Mouse (Mus musculus) E14TG2a.4 (cell line): Measurements from ENCODE around the gene Nol11.

Experiments used
- H3K27me3 ChIP-seq: 2 replicates; pipeline ENCODE4 v1.6.1; 2014; ENCODE audit warnings: low read length, control low read depth; ENCODE audit not compliant: insufficient read depth
- H3K36me3 ChIP-seq: 2 replicates; pipeline ENCODE4 v1.6.1; 2014; ENCODE audit warnings: low read length, control low read depth; ENCODE audit not compliant: insufficient read depth
- H3K4me1 ChIP-seq: replicated peaks from 2 replicates; pipeline ENCODE4 v1.6.1; 2014; ENCODE audit warnings: low read depth, low read length, control low read depth
- H3K4me3 ChIP-seq: replicated peaks from 2 replicates; pipeline ENCODE4 v1.5.1; 2014; ENCODE audit warnings: mild to moderate bottlenecking, low read length
- H3K9me3 ChIP-seq: 2 replicates; pipeline ENCODE4 v1.6.1; 2014; ENCODE audit warnings: low read length, control low read depth
- CTCF ChIP-seq: conservative IDR thresholded peaks from 2 replicates; pipeline ENCODE4 v1.5.1; 2014; ENCODE audit warnings: low read length
- NANOG ChIP-seq: IDR thresholded peaks from 2 replicates; pipeline ENCODE4 v1.6.1; 2014; ENCODE audit warnings: borderline replicate concordance, low read length, mixed read lengths
- POU5F1 ChIP-seq: IDR thresholded peaks from 2 replicates; pipeline ENCODE4 v1.6.1; 2014; ENCODE audit warnings: low read length, borderline replicate concordance

Gene Nol11

DNA sequence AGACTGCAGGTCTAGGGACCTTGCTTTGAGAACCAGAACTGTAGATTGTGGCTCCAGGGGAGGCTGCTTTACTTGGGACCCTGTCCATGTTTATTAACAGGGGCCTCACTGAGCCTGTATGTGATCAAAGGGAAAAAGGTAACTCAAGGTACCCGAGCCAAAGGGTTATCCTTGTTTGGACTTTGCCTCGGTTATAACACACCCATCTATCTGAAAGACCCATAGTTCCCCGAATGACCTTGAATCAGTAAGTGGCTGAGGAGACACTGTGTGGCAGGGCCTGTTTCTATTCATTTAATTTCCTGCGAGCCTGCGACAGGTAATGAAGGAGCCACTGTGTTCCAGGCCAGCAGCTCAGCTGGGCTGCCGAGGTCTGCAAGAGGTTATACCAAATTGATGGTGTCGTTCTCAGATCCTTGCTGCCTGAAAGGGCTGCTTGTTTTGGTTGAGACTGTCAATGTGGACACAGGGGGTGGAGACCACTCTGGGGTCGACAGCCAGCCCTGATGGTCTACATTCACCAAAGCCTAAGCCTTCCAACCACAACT, 34.6 kb upstream of the Nol11 start:
- no peak for TF ChIP-seq NANOG
- no peak for TF ChIP-seq POU5F1
- no peak for TF ChIP-seq CTCF
- Histone ChIP-seq H3K9me3 (no peaks in the 10 kb centered on the region), H3K4me1 (peaks cover 12% of the 10 kb centered on the region), H3K27me3 (no peaks in the 10 kb centered on the region), H3K4me3 (no peak overlapping the region), H3K36me3 (peaks cover 84% of the 10 kb centered on the region)

DNA sequence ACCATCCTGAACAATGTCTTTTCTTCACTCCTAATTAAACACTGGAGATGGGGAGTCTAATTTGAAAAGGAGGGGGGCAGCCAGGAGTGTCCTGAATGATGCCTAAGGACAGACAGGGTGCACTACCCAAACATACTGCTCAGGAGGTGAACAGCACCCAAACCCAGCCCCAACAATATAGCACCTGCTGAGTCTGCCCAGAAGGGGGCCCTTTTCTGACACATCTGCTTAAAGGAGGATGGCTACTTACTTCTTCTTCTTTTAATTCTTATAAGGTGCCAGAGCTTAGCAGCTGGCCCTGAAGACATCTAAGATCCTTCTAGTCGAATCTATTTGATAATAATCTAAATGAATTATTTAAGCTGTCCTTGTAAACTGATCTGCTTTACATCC, 34.0 kb upstream of the Nol11 start:
- TF ChIP-seq NANOG (no peak), POU5F1 (no peak), CTCF (no peak)
- H3K36me3 ChIP-seq = peaks cover 83% of the 10 kb centered on the region
- no peaks in the 10 kb centered on the region for H3K9me3 ChIP-seq
- peaks cover 12% of the 10 kb centered on the region for H3K4me1 ChIP-seq
- H3K27me3 ChIP-seq = no peaks in the 10 kb centered on the region
- no peak overlapping the region for H3K4me3 ChIP-seq

DNA sequence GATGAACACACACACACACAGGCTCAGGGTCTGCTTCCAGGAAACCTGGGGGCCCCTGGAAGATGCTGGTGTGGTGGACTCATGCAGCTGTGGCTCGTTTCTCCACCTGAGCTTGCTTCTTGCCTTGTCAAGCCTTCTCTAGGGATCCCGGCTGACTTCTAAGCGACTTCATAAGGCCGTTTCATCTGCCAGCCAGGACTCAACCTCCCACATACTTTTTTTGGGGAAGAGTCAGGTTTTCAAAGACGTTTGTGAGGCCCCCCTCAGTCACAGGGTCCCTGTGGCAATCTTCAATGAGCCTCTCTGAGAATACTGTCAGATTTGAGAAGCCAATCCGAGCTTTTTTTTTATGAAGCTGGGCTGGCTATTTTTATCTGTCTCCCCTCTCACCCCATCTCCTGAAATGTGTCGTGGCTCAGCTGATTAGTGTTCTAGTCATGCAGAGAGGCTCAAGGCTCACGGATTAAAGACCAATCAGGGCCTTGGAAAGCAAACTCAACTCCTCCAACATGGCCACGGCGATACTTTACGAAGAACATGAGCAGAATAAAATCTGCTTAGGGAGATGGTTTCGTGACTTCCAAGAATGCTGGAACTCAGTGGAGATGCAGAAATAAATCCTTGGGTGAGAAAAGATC, 33.5 kb upstream of the Nol11 start:
- H3K9me3 ChIP-seq = no peaks in the 10 kb centered on the region
- peaks cover 12% of the 10 kb centered on the region for H3K4me1 ChIP-seq
- H3K4me3 ChIP-seq = no peak overlapping the region
- no peaks in the 10 kb centered on the region for H3K27me3 ChIP-seq
- TF ChIP-seq CTCF (no peak), NANOG (no peak), POU5F1 (no peak)
- H3K36me3 ChIP-seq = peaks cover 83% of the 10 kb centered on the region

DNA sequence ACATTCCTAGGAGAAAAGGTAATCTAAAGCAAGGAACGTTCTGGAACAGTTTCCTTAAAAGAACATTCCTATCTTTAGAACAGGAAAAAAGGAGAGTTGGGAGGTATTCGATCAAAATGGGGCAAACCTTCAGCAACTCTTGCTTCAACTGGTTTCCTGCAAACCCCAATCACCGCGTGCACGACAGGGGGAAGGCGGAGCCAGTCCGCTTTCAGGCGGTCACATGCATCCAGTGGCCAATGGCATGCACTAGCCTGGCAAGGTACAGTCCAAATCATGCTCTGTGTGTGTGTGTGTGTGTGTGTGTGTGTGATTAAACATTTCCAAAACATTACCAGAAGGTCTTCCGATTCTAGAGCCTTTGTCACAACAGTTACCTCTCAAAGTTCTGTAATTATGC, 25.9 kb upstream of the Nol11 start:
- TF ChIP-seq POU5F1 (no peak), CTCF (no peak), NANOG (no peak)
- Histone ChIP-seq H3K4me3 (peak overlapping the region; percentile 11; the same call in 1 of the 2 replicates), H3K4me1 (peaks cover 53% of the 10 kb centered on the region), H3K9me3 (no peaks in the 10 kb centered on the region), H3K36me3 (peaks cover 64% of the 10 kb centered on the region), H3K27me3 (no peaks in the 10 kb centered on the region)

DNA sequence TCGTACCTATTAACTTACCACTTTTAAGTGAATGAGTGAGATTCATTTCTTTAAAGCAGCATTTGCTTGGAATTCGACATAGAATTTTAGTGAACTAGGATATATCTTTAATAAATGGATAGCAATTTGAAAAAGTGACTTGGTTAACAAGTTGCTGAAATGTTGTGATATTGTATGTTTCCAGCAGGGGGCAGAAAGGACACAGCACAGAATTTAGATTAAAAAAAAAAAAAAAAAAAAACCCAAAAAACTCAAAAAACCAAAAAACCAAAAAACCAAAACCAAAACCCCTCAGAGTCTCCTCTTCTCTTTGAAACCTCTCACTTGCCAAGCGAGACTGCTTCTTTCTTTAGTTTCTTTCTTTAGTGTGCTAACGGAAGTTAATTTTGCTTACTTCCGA, 24.6 kb upstream of the Nol11 start:
- H3K4me3 ChIP-seq = no peak overlapping the region
- H3K36me3 ChIP-seq = peaks cover 53% of the 10 kb centered on the region
- TF ChIP-seq NANOG (no peak), CTCF (peak; percentile 36)
- H3K9me3 ChIP-seq = no peaks in the 10 kb centered on the region
- H3K4me1 ChIP-seq = peaks cover 62% of the 10 kb centered on the region
- no peaks in the 10 kb centered on the region for H3K27me3 ChIP-seq

DNA sequence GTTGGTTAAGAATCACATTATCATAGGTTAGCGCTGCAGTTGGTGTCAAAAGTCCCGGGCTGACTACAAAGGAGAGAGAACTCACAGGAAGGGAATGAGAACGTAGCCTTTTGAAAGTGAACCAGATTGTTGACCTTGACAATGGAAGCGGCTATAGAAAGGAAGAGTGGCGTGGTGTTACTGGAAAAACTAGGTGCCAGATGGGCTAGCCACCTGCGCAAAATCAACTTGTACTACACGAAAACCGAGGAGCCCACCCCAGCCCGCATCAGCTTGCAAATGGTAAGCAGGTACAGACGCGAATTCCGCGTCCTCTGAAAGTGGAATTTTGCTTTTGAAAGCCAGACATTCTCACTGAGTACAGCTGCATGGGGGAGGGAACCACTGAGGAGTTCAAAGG, 20.6 kb upstream of the Nol11 start:
- TF ChIP-seq NANOG = peak; percentile 60; the same call in 1 of the 2 replicates
- no peak for TF ChIP-seq POU5F1
- TF ChIP-seq CTCF = no peak
- H3K27me3 ChIP-seq = no peaks in the 10 kb centered on the region
- peaks cover 73% of the 10 kb centered on the region for H3K4me1 ChIP-seq
- no peaks in the 10 kb centered on the region for H3K9me3 ChIP-seq
- 0 out of 2 replicates have a peak overlapping the region, but pooled peaks have one; percentile 30 for H3K4me3 ChIP-seq
- peaks cover 30% of the 10 kb centered on the region for H3K36me3 ChIP-seq

DNA sequence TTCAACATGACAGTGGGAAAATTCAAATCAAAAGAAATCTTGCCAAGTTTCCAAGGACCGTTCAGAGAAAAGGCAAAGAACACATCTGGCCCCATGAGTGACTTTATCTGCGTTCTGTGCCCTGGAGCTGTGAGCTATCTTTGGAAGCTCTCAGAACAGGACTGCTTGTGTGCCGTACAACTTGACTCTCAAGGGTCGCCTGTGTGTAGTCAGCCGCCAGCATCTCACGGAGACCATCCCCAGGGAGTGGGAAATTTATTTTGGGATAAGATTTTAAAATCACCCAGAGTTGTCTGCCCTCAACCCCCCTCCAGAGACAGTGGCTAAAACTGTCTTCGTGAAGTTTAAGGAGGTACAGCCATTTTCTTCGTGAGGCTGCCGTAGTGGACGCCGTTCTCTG, 12.6 kb upstream of the Nol11 start:
- peaks cover 16% of the 10 kb centered on the region for H3K9me3 ChIP-seq
- TF ChIP-seq POU5F1 (no peak), NANOG (no peak), CTCF (no peak)

DNA sequence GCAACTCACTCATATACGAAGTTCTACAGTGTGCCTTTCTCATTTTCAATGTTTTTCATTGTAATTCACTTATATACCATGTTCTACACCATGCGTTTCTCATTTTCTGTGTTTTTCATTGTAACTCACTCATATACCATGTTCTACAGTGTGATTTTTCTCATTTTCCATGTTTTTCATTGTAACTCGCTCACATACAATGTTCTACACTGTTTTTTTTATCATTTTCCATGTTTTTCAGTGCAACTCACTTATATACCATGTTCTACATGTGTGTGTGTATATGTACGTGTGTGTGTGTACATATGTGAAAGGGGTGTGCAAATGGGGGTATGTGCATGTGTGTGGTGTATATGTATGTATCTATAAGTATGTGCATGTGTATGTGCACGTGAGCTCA, 10.1 kb upstream of the Nol11 start:
- Histone ChIP-seq H3K9me3 (peaks cover 16% of the 10 kb centered on the region), H3K4me3 (no peak overlapping the region), H3K27me3 (no peaks in the 10 kb centered on the region), H3K4me1 (peaks cover 19% of the 10 kb centered on the region), H3K36me3 (no peaks in the 10 kb centered on the region)
- TF ChIP-seq NANOG (no peak), POU5F1 (no peak), CTCF (no peak)

More for the DNA sequence above, 12.6 kb upstream of the Nol11 start:
- no peaks in the 10 kb centered on the region for H3K36me3 ChIP-seq
- H3K4me1 ChIP-seq = peaks cover 14% of the 10 kb centered on the region
- no peak overlapping the region for H3K4me3 ChIP-seq
- H3K27me3 ChIP-seq = no peaks in the 10 kb centered on the region

DNA sequence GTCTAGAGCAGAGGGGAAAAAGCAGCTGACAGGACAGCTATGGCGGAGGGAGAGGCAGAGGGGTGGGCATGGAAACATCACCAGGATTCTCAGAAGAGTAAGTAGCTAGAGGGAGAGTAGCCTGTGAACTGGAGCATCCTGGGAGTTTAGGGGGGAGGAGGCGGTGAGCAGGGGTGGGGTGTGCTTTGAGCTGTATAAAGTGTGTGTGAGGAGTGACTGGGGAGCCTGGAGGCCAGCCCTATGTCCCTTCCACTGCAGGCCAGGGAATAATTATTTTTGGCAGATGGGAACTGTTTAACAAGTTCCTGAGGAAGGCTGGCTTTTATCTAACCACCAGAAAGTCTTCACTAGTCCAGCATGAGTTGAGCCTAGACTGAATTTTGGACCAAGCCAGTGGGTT, 6.2 kb upstream of the Nol11 start:
- Histone ChIP-seq H3K4me1 (peaks cover 17% of the 10 kb centered on the region), H3K36me3 (no peaks in the 10 kb centered on the region), H3K27me3 (no peaks in the 10 kb centered on the region), H3K9me3 (peaks cover 7% of the 10 kb centered on the region; the same call in 1 of the 2 replicates), H3K4me3 (no peak overlapping the region)
- TF ChIP-seq NANOG (no peak), CTCF (no peak), POU5F1 (no peak)
